Mouse (Mus musculus) ES-E14 (cell line): ENCODE measurements around the gene Rpap1. TPM values are rescaled to one million over a fixed set of nuclear protein-coding genes. Genes with fewer than 3 reads are reported as not detected.

Source experiments
- DNase-seq: peaks from one replicate; pipeline ENCODE4 v3.0.0-alpha.2; 2013; ENCODE audit warnings: low read depth, low spot score
- H3K27ac ChIP-seq: 2 replicates; pipeline ENCODE4 v1.5.1; 2012; ENCODE audit warnings: low read depth, mild to moderate bottlenecking, low read length, moderate library complexity, mixed read lengths; ENCODE audit not compliant: poor library complexity, insufficient read depth, severe bottlenecking
- H3K36me3 ChIP-seq: 2 replicates; pipeline ENCODE4 v1.6.1; 2012; ENCODE audit warnings: mild to moderate bottlenecking, low read length, moderate library complexity, mixed read lengths; ENCODE audit not compliant: control insufficient read depth, poor library complexity, insufficient read depth, severe bottlenecking
- H3K4me1 ChIP-seq, 2 experiments: fragments of 150-350 bp in 1 of 2; sonication (generic) in 1 of 2; 2 replicates each; pipeline ENCODE4 v1.6.1; 2012; ENCODE audit warnings: low read length in 2 of 2, mild to moderate bottlenecking in 1 of 2, mixed read lengths in 1 of 2; ENCODE audit not compliant: control insufficient read depth in 2 of 2, insufficient read depth in 2 of 2, poor library complexity in 1 of 2
- H3K4me3 ChIP-seq, 2 experiments: fragments of 150-350 bp in 1 of 2; sonication (generic) in 1 of 2; 2 replicates each; pipeline ENCODE4 v1.5.1; 2012; ENCODE audit warnings: low read length in 2 of 2, low read depth in 1 of 2, mild to moderate bottlenecking in 1 of 2, mixed read lengths in 1 of 2; ENCODE audit not compliant: insufficient read depth in 1 of 2, poor library complexity in 1 of 2, severe bottlenecking in 1 of 2
- H3K9ac ChIP-seq: 2 replicates; pipeline ENCODE4 v1.6.1; 2012; ENCODE audit warnings: low read depth, mild to moderate bottlenecking, low read length, mixed read lengths; ENCODE audit not compliant: poor library complexity, insufficient read depth, severe bottlenecking
- H3K9me3 ChIP-seq: fragments of 150-350 bp; sonication (generic); 2 replicates; pipeline ENCODE4 v1.6.1; 2012; ENCODE audit warnings: low read depth, mild to moderate bottlenecking, low read length; ENCODE audit not compliant: control insufficient read depth, insufficient read depth
- CHD2 ChIP-seq: IDR thresholded peaks from 2 replicates; pipeline ENCODE4 v1.6.1; 2014; ENCODE audit warnings: mild to moderate bottlenecking, low read depth, low read length, inconsistent platforms
- HCFC1 ChIP-seq: IDR thresholded peaks from 2 replicates; pipeline ENCODE4 v1.6.1; 2012; ENCODE audit warnings: low read length, inconsistent platforms, borderline replicate concordance; ENCODE audit not compliant: insufficient read depth
- MAFK ChIP-seq: IDR thresholded peaks from 2 replicates; pipeline ENCODE4 v1.6.1; 2014; ENCODE audit warnings: mild to moderate bottlenecking, low read depth, low read length, inconsistent platforms; ENCODE audit not compliant: insufficient read depth
- ZC3H11A ChIP-seq: IDR thresholded peaks from 2 replicates; pipeline ENCODE4 v1.6.1; 2012; ENCODE audit warnings: low read depth, mild to moderate bottlenecking, inconsistent platforms, low read length, borderline replicate concordance
- ZNF384 ChIP-seq: IDR thresholded peaks from 2 replicates; pipeline ENCODE4 v1.6.1; 2012; ENCODE audit warnings: low read depth, low read length, inconsistent platforms
- in situ Hi-C, 2 experiments: fragments of 600-800 bp; cut with MboI; formaldehyde crosslinking; loops; one replicate each; pipeline ENCODE4 v1.15.1; 2025; ENCODE audit warnings: low sequenced_read_pairs in 2 of 2, inconsistent platforms in 1 of 2; ENCODE audit not compliant: unreplicated experiment in 2 of 2
- total RNA-seq: library from RNA; depleted of rRNA; stranded (reverse); fragments of 300-350 nt; gene quantifications from 2 replicates; pipeline ENCODE4 v1.2.3, GENCODE M21; 2012

Gene Rpap1
- total RNA-seq, 1 experiment: 46.6 TPM

- in situ Hi-C loops: no loop called here
- H3K4me3 ChIP-seq: no peak within 1 kb of the TSS
- H3K9ac ChIP-seq: no peak within 1 kb of the TSS
- no peaks in the 10 kb centered on the region for H3K9me3 ChIP-seq
- TF ChIP-seq ZNF384: no peak
- H3K27ac ChIP-seq: no peak within 1 kb of the TSS
- no peak for DNase-seq
- peaks cover 2% of the 10 kb centered on the region; the same call in 1 of the 2 replicates for H3K36me3 ChIP-seq
- H3K4me1 ChIP-seq: peaks cover 8 to 19% of the 10 kb centered on the region in 2 experiments; a peak in 3 of 4 replicates
These were observed 10.0 kb upstream of the Rpap1 start, which contains the start of gene Tyro3 for GRCm38 (mm10) chr2:119797279-119797783. Gene Tyro3, plus strand, starts transcription at chr2:119797733.

DNA sequence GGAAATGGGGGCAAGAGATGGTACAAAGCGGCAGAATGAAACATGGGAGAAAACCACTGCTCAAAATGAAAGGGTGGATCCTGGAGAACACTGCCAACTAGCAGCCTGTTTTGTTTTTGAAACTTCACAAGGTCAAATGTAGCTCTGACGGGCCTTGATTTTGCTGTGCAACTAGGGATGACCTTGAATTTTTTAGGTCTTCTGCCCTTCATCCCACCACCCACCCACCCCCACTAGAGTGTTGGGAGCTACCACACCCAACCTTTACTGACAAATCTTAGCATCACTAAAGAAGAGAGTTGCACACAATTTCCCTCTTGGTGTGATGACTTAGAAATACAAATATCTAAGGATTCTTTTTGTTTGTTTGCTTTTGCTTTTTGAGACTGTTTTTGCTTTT lies 2.7 kb upstream of the Rpap1 start:
- TF ChIP-seq ZC3H11A (no peak), CHD2 (no peak), ZNF384 (no peak), HCFC1 (no peak), MAFK (no peak)
- no peak for DNase-seq
- H3K9ac ChIP-seq: no peak overlapping the region
- peaks cover 2% of the 10 kb centered on the region; the same call in 1 of the 2 replicates for H3K36me3 ChIP-seq
- peak overlapping the region; percentile 17; the same call in 1 of the 2 replicates for H3K27ac ChIP-seq
- H3K4me1 ChIP-seq: peaks cover 0 to 2% of the 10 kb centered on the region in 2 experiments; a peak in 2 of 4 replicates
- H3K9me3 ChIP-seq: no peaks in the 10 kb centered on the region
- no peak overlapping the region for H3K4me3 ChIP-seq
- in situ Hi-C loops: no loop called here

DNA sequence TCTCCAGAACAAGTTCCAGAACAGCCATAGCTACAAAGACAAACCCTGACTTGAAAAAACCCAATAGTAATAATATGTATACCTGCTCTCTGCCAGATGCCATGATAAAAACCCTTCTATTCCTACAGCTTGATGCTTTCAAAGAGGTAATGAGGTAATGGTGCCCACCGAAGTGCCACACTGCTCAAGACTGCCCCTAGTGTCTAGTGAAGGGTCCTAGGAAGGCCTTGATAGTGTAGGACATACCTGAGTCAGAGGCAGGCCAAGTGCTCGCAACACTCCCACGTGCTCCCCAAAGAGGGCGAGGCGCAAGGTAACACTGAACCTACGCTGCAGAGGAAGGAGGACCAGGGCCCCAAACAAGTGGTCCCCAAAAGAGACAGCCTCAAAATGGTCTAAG lies 20.1 kb downstream of the Rpap1 start:
- H3K9ac ChIP-seq: no peak overlapping the region
- no peaks in the 10 kb centered on the region for H3K9me3 ChIP-seq
- 0 out of 4 replicates have a peak, but pooled peaks cover 0 to 2% of the 10 kb centered on the region in 2 experiments for H3K4me1 ChIP-seq
- no peak for DNase-seq
- TF ChIP-seq ZC3H11A (no peak), MAFK (no peak), CHD2 (no peak), ZNF384 (no peak)
- H3K4me3 ChIP-seq: no peak overlapping the region
- H3K36me3 ChIP-seq: peaks cover 52% of the 10 kb centered on the region
- in situ Hi-C loops: no loop called here
- no peak overlapping the region for H3K27ac ChIP-seq

GRCm38 (mm10) chr2:119763924-119764323 lies 23.4 kb downstream of the Rpap1 start:
- DNase-seq: no peak
- TF ChIP-seq ZNF384 (no peak), CHD2 (no peak), MAFK (no peak), ZC3H11A (no peak), HCFC1 (no peak)
- H3K9ac ChIP-seq: no peak overlapping the region
- in situ Hi-C loops: no loop called here
- no peak overlapping the region for H3K27ac ChIP-seq
- H3K36me3 ChIP-seq: peaks cover 23% of the 10 kb centered on the region
- peaks cover 0 to 10% of the 10 kb centered on the region in 2 experiments; a peak in 1 of 4 replicates for H3K4me1 ChIP-seq
- H3K4me3 ChIP-seq: no peak overlapping the region
- no peaks in the 10 kb centered on the region for H3K9me3 ChIP-seq

- H3K4me1 ChIP-seq: peaks cover 0 to 7% of the 10 kb centered on the region in 2 experiments; a peak in 1 of 4 replicates
- DNase-seq: no peak
- no peaks in the 10 kb centered on the region for H3K9me3 ChIP-seq
- no peak overlapping the region for H3K27ac ChIP-seq
- no peak overlapping the region for H3K4me3 ChIP-seq
- peaks cover 14% of the 10 kb centered on the region for H3K36me3 ChIP-seq
- TF ChIP-seq CHD2: no peak
- TF ChIP-seq ZNF384: no peak
- TF ChIP-seq HCFC1: no peak
- no peak for TF ChIP-seq MAFK
- H3K9ac ChIP-seq: no peak overlapping the region
- in situ Hi-C loops: no loop called here
These were observed 25.1 kb downstream of the Rpap1 start for GRCm38 (mm10) chr2:119762276-119762675.
